Mouse (Mus musculus) CH12.LX (cell line): ENCODE measurements at regions not wholly inside any gene's neighbourhood (a gene's known extent, or its start where the extent isn't known, plus 50 kb on each side); places are given as distances from the start of the nearest gene placed in this dataset.

Experiments used
- EP300 ChIP-seq: IDR thresholded peaks from 2 replicates; pipeline ENCODE4 v1.6.1; 2011; ENCODE audit warnings: low read length, improper control_type of control experiment
- JUND ChIP-seq: conservative IDR thresholded peaks from 2 replicates; pipeline ENCODE4 v1.6.1; 2011; ENCODE audit warnings: low read depth, low read length, improper control_type of control experiment
- NRF1 ChIP-seq: IDR thresholded peaks from 2 replicates; pipeline ENCODE4 v1.6.1; 2014; ENCODE audit warnings: low read depth, mild to moderate bottlenecking, inconsistent platforms, low read length, improper control_type of control experiment, moderate library complexity
- POLR2A ChIP-seq: IDR thresholded peaks from 2 replicates; pipeline ENCODE4 v1.6.1; 2011; ENCODE audit warnings: low read depth, mild to moderate bottlenecking, improper control_type of control experiment, low read length
- POLR2AphosphoS2 ChIP-seq: IDR thresholded peaks from 2 replicates; pipeline ENCODE4 v1.6.1; 2011; ENCODE audit warnings: low read depth, low read length, improper control_type of control experiment
- SIN3A ChIP-seq: IDR thresholded peaks from 2 replicates; pipeline ENCODE4 v1.6.1; 2012; ENCODE audit warnings: low read length, improper control_type of control experiment, inconsistent platforms
- USF1 ChIP-seq: IDR thresholded peaks from 2 replicates; pipeline ENCODE4 v1.6.1; 2014; ENCODE audit warnings: low read depth, mild to moderate bottlenecking, inconsistent platforms, low read length, improper control_type of control experiment

DNA sequence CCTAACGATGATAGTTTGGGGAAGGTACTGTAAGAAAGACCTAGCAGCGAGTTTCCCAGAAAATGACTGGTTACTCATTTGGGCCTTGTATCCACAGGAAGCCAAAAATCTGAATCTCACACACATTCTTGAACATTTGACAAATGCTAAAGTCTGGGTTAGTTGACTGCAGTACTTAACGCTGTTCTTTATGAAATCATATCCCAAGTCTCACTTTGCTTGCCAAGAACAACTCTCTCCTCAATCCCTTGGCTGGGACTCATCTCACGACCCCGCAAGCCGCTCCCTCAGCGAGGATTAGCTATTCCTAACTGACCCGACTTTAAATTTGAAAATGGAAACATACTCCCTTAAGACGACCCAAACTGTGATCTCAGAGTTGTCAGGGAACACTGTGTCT lies 54.8 kb upstream of the Skap2 start:
- no peak for TF ChIP-seq POLR2A
- TF ChIP-seq JUND: no peak
- no peak for TF ChIP-seq POLR2AphosphoS2
- TF ChIP-seq USF1: no peak
- no peak for TF ChIP-seq NRF1
- TF ChIP-seq SIN3A: no peak
- TF ChIP-seq EP300: no peak
